Mouse (Mus musculus) layer of hippocampus, postnatal 14 days (tissue): ENCODE data around the gene Washc4. TPM values are rescaled to one million over a fixed set of nuclear protein-coding genes. Genes with fewer than 3 reads are reported as not detected.

ENCODE experiments used
- DNase-seq, 2 experiments: peaks; one replicate each; pipeline ENCODE4 v3.0.0; 2021 to 2022; ENCODE audit warnings: low spot score in 2 of 2, mixed read lengths in 1 of 2
- total RNA-seq, 2 experiments: library from RNA; stranded (reverse); gene quantifications; 2 replicates each; pipeline ENCODE4 v1.2.3; 2021

Gene Washc4
- total RNA-seq, 2 experiments from 2014 or later, result 23.1 to 24.9 TPM

DNA sequence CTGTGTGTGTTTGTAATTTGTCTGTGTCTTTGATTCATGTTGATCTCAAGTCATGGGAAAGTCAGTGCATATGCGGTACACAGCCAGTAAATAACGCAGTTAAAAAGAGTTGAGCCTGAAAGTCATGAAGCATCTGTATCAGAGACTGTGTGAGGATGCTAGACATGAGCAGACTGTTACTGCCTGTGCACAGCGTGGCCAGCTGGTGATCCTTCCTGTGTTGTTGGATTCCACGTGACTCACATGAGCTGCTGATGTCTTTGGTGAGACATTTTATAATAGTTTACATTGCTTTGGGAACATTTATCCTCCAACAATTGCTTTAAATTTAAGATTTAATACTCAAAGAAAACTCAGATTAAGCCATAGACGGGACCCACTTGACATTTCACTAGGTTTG, 51.0 kb downstream of the Washc4 start:
- DNase-seq, result peak; percentile 25 to 49

DNA sequence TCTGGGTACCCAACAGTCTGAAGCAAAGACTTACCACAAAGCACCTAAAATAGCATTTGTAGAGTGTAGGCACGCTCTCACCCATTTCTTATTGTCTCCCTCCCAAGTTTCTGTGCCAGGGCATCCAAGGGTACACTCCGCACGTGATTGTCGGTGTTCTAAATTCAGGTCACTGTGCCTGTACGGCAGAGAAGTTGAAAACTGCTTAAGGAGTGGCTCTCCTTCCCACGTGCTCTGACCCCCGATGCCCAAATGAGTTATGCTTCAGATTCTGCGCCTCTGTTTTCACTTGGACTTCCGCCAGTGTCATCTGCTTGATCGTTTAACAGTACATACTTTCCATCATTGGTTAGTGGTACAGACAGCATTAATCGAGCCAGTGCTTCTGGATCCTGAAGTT, 57.1 kb downstream of the Washc4 start:
- no peak for DNase-seq

DNA sequence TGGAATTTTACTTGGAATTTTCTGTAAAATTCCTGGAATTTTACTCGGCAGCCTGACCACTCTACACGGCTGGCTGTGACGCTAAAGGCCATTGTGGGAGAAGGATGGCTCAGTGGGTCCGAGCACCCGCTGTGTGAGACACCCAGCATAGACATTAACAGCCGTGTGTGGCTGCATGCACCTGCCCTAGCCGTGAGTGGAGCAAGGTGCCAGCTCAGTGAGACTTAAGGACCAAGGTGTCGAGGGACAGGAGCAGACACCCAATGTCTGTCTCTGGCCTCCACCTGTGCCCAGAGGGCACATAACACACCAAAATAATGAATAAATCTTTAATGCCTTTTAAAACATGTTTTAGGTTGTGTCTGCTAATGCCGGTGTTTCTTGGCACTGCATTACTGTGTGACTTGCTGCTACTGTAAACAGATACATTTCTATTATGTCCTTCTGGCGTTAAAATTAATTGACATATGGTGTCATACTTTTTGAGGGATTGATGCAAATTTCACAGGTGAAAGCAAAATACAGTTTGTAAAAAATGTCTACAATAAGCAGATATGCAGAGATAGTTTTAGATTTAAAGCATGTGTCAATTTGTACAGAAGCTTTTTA, 60.5 kb downstream of the Washc4 start:
- DNase-seq, result no peak

DNA sequence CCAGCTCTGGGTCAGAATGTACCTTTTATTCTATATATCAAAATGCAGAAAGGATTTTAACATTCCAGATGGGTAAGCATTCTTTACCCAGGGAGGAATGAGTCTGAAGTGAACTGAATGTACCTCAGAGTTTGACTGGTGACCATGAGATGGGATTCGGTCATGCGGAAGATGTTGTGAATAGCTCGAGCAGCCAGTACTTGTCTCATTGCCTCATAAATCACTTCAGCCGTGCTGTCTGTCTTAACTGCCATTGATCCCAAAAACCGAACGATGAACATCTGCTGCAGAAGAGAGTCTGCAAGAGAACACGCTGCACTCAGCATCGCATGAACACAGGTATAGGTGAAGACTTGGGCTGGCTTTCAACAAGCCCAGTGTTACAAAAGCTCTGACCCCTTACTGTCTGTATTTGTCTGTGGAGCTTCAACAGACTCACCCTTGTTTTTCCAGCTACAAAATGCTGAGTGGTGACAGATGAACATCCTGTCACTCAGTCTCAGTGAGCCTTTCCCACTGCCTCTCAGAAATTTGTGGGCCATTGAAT, 62.2 kb downstream of the Washc4 start:
- no peak for DNase-seq

DNA sequence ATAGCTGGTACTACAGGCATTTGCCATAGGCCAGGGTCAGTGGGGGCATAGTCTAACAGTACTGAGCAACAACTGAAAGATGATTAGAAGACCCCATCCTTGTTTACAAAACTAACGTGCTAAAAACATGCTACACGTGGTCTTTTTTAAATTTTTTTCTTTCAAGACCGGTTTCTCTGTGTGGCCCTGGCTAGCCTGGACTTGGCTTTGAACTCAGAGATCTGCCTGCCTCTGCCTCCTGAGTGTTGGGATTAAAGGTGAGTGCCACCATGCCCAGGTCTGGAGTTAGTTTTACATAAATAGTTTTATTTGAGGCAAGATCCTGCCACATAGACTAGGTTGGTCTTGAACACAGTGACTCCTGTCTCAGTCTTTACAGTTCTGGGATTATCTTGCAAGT, 63.6 kb downstream of the Washc4 start:
- no peak for DNase-seq

DNA sequence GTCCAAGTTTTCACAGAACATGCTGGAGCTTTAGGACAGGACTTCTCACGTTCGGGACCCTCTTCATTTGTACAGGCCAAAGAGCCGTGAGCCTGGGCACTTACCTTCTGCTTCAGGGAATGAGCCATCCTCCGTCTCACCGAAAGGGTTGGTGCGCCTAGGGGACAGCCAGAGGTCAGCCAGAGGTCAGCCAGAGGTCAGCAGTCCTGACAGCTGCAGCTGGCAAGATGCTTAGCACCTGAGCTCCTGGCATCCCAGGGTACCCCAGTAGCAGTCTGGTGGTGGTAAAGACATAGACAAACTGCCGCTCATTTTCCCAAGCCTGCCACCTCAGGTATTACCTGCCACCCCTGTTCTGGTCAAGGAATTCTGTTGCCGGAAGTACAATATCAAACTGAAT, 65.0 kb downstream of the Washc4 start:
- DNase-seq, result no peak

DNA sequence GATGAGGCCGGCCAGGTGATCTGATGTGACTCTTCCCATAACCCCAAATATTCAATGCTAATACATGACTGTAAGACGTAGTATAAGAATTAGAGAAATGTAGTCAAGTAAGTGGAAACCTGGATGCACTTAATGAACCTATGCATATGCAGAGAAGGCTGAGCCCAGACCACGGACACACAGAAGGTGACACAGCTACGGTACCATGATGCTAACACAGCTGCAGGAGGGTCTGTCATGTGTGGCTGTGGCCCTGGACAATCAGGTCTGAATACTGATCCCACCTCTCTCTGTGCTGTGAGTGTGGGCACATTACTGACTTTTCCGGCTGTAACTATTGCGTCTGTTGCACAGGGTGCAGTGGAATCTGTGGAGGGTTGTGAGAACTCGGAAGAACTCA, 67.0 kb downstream of the Washc4 start:
- no peak for DNase-seq

DNA sequence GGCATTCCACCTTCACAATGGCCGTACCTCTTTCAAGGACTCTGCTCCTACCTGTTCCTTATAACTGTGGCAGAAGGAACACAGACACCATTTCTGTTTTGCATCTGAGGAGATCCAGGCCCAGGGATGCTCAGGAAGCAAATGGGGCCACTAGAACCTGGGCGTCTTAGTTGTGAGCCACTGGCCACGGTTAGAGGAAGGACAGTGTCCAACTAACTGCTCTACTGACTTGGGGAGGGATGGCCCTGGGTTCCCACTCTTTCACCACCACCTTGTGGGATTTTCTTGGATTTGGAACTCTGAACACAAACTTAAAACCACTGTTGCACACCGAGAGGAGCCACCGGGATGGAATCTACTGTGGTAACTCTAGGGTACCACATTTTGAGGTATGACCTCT, 68.3 kb downstream of the Washc4 start:
- no peak for DNase-seq

DNA sequence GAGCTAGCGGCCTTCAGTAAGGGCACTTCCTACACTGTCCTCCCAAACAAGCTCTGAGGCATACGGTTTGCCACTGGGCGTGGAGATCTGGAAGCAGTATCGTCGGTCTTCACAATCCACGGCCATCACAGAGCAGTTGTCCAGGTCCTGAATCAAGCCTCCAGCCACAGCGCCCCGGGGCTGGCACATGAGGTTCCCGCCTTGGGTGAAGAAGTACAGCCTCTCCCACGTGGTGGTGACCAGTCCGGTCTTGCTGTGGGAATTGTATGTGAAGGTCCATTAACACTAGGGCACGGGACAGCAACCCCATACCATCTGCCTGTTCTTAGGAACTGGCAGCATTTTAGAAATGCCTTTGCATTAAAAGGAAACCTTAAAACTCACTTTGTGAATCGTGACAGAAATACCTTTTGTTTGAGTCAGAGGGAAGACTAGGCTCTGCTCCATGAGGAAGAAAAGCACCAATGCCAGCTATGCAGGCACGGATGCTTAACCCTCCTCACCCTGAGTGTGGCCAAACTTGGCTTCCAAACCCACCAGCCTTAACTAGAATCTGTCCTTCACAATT, 69.2 kb downstream of the Washc4 start:
- DNase-seq, result no peak

DNA sequence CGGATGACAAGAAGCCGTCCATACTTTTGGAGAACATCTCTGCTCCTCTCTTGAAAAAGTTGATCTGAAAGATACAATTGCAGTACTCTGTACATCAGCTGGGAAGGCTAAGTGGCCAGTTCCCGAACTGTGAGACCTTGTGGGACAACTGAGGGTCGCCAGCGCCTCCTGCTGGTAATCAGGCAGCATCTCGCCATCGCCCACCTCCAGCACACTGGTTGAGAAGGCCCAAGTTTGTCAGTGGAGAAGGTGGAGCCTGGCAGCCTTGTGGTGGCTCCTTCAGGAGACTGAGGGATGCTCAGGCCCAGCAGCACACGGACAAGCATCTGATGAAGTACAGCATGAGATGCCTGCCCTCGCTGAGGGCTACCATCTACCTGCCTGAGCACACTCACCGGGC, 73.8 kb downstream of the Washc4 start:
- no peak for DNase-seq

DNA sequence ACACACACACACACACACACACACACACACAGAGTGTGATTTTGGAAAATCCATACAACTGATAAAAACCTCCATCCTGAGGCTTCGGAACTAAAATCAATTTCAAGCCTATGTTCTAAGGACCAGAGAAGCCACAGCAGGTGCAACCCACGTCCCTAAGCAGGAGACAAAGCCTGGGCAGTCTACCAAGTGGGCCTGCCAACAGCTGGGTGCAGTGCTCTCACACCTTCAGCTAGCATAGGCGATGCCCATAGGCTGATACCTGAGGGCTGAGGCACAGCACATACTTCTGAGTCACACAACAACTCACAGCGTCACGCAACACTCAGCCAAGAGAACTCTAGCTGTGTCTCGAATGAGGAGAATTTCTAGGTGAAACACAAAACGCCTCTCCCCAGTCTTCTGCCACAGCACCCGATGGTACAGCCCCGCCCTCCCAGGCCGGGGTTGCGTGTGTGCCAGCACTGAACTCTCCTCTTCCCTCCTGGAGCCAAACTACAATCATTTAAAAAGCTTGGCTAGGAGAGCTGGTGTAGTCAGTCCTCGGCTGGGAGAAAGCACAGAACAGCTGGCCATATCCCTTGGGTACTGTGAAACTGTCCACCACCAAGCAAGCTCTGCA, 75.4 kb downstream of the Washc4 start:
- DNase-seq, result no peak

DNA sequence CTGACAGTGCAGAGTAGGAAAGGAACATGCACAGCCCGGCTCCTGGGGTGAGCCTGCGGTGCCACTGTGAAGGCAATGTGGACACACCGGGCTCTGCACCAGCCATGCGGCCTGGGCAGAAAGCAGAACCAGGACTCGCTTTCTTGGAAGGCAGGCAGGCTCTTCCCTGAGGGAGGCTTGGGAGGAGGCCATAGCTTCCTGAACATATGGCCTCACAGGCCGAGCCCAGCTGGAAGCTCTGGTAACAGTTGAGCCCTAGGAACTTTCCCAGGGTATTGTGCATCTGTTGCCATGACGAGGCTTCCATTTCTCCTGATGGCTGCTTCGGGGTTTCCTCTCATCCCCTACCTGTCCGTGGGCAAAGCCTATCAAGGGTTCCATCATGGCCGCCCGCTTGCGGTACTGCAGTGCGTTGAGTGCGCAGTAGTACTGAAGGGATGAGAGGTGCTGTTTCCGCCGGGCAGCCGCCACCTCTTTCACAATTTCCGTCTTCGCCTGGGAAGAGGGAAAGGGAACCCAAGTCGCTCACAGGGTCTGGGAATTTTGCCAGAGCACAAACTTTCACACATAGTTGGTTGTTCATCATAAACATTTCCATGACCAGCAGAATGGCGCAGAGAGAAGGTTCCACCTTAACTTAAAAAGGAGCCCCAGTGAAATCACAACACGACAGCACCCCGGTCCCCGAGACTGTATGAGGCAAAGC, 77.0 kb downstream of the Washc4 start:
- DNase-seq, result no peak

DNA sequence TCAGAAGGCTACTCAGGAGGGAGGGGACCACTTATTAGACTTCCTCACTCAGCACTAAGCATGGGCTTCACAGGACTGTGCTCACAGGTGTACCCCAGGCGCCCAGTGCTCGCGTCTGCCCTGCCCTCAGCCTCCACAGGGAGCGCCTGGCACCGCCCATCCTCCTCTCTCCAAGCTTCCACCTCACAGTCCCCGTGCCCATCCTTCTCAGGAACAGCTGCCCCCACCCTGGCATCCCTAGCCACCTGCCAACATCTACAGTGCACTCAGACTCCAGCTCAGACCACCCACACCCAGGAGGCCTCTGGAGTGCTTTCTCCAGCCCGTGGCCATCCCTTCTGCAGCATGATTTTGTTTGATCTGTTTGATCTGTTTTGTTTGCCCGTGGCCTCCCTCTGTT, 80.5 kb downstream of the Washc4 start:
- no peak for DNase-seq

DNA sequence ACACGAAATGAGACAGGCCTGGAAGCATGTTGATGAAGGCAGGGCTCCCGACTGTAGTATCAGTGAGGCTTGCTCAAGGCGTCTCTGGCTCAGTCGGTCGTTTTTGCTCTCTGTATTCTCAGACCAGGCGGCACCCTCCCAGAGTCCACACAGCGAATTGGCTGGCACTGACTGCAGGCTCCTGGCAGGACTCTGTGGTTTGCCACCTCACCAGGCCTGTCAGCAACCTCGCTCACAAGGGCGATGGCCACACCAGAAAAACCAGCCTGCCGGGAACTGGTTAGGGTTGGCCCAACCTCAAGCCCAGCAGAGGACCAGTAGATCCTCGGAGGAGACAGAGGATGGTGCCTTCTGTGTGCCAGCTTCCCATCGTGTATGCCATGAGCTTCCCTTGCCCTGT, 81.3 kb downstream of the Washc4 start:
- peak in 1 of 2 experiments; percentile 42 for DNase-seq

DNA sequence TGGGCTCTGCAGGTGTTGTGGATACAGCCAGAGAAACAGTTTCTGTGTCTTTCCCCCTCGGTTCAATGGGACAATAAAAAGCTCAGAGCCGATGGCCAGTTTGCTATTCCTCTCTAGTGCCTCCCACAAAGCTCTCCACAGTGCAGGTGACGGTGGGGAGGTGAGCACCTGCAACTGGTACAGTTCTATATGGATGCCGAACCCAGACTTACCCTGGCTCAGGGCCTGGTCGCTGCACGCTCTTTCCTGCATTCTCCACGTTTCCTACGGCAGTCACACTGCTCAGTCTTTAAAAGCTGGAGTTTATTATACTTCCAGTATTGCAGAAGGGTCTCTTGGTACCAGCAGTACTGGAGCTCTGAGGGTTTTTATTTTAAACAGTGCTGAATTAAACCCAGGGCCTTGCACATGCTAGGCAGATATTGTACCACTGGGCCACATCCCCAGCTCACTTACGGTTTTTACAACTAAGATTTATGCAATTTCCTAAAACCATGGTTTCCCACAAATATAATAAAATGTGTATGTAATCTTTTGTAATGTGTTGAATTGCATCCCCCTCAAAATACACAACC, 83.6 kb downstream of the Washc4 start:
- no peak for DNase-seq

DNA sequence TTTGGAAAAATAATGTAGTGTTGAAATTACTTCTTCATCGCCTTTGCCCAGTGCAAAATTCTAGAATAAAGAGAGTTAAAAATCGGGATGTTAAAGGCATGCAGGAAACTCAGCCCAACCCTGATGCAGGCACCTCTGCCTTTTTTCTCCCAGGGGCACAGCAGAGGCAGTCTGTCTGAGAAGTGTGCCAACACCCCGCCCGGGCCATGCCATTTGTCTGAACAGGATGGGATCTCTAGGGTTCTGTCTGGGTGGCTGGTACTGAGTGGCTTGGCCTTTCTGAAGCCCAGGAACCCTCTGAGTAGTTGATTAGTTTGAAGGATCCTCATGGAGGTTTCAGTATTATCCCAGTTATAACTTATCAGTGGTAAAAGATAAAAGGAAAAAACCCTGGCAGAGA, 84.7 kb downstream of the Washc4 start:
- no peak for DNase-seq

DNA sequence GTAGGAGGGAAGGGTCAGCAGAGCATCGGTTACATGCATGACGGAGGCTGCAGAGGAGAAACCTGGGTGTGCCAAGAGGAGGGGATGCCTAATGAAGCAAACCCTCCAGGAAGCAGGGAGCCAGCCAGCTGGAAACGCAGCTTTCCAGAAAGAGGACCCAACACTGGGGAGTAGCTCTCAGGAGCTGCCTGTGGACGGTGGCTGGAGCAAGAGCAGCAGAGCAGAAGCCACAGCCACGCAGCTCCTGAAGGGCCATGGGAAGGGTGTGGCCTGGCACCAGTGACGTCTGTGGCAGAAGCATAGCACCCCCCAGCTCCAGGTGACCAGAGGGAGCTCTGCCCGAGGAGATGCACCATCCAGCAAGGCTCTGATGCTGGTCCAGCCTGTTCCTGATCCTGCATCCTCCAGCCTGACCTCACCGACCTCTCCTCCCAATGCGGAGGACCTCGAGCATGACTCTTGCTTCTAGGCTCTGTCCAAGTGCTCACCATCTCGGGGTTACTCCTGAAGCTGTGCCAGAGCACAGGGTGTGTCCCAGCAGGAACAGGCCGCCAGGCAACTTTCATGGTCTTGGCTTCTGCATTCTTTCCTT, 85.7 kb downstream of the Washc4 start:
- no peak for DNase-seq

DNA sequence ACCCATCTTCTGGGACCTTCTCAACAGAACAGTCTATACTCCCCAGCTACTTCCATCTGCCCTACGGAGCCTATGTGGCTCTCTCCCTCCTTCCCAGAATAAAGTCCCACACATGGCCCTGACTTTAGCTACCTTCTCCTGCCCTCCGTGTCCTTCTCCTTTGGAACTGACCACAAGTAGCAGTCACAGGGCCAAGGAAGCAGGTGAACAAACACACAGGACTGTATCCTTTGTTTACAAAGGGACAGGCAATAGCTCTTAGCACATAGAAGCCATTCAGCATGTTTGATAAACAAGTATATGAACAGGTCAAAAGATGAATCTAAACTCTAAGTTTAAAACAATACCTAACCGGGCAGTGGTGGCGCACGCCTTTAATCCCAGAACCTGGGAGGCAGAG, 86.3 kb downstream of the Washc4 start:
- DNase-seq, result no peak

DNA sequence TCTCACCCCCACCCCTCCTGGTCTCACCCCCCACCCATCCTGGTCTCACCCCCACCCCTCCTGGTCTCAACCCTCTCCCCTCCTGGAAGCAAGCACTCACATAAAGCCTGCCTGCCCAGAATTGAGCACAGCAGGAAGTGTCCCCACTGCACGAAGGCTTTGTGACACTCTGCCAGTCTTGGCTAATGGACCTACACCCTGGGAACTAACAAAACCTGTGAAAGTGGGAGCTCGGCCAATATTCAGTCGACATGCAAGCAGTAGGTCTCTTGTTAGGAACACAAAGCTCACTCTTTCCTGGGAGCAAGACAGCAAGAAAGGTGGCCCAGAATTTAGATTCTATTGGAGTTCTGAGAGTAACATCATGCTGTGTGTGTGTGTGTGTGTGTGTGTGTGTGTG, 87.3 kb downstream of the Washc4 start:
- peak; percentile 61 to 83 for DNase-seq

DNA sequence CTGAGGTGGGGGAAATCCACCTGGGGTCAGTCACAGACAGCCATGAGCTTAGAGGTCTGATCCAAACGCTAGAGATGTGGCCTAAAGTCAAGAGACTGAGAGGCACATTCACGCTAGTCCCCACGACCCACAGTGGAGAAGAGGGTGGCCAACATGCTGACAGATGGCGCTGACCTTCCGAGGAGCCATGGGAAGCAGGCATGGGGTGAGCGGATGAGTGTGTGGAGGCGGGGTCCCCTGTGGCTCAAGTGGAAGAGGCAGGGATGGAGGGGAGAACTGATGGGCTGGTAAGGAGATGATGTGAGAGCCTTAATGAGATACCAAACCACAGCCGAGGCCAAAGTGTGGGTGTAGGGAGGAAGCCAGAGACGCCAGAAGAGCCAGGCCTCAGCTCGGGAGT, 88.2 kb downstream of the Washc4 start:
- DNase-seq, result no peak

DNA sequence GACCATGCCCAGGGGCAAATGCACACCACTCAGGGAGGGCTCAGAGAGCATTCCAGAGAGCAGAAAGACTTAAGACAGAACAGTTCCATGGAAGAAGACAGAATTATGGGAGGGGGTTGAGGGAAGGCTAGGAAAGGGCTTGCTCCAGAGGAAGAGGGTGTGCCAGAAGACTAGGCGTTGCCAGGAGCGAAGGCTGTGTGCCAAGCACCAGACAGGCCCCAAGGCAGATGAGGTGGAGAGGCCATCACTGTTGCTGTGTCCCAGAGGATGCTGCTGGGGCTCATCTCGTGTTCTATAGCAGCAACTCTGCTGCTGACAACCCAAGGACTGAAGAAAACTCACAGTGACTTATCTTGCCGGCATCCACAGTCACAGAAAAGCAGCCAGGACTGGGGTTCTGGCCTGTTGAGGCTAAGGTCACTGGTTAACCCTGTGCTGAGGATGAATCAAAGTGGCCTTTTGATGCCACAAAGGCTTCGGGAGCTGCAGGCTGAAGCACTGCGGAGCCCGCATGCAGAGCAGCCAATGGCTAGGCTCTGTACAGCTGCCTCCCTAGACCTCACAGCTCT, 89.3 kb downstream of the Washc4 start:
- DNase-seq, result no peak
